In genomic region chr14:25073143-25073542, GRCm38 (mm10) we compare ENCODE assay signal across 19 mouse cellular contexts.
A peak's percentile ranks its signal among the peaks of the same experiment; 100 is the strongest.
DNase-seq lines count a peak whose midpoint lies in the region; ATAC-seq lines count a peak whose summit lies in the region.
"Had no signal": no experiment of that assay in that cellular context is flagged by ENCODE, and none has a peak within 500 bp of the region (broad histone marks: within the 10 kb centered on the region; RNA-seq: fewer than 3 reads in every experiment).

No protein-coding gene starts in this region.

- H3K4me3 ChIP-seq in midbrain, embryonic 11.5 days (ENCODE audit: low read depth, low read length), result no peak overlapping the region
- H3K4me3 ChIP-seq: embryonic facial prominence, embryonic 13.5 days; heart, embryonic 13.5 days; layer of hippocampus, adult 2 months; limb, embryonic 13.5 days; liver, embryonic 15.5 days had no signal

- no peak overlapping the region for H3K27ac ChIP-seq in midbrain, embryonic 11.5 days (ENCODE audit: low read depth, low read length)
- H3K27ac ChIP-seq: embryonic facial prominence, embryonic 13.5 days; heart, embryonic 13.5 days; kidney, postnatal 0 days; limb, embryonic 13.5 days; liver, embryonic 15.5 days had no signal

- H3K9ac ChIP-seq in midbrain, embryonic 11.5 days (ENCODE audit: low read length), result no peak overlapping the region
- H3K9ac ChIP-seq: embryonic facial prominence, embryonic 13.5 days; forebrain, postnatal 0 days; heart, embryonic 13.5 days; limb, embryonic 13.5 days; liver, embryonic 15.5 days had no signal

- no peaks in the 10 kb centered on the region for H3K36me3 ChIP-seq in midbrain, embryonic 11.5 days (ENCODE audit: control insufficient read depth, insufficient read depth, low read length)
- H3K36me3 ChIP-seq: embryonic facial prominence, embryonic 13.5 days; heart, embryonic 13.5 days; limb, embryonic 13.5 days; liver, embryonic 15.5 days had no signal

- no peak overlapping the region for H3K4me2 ChIP-seq in midbrain, embryonic 11.5 days
- H3K4me2 ChIP-seq: embryonic facial prominence, embryonic 13.5 days; heart, embryonic 13.5 days; limb, embryonic 13.5 days; liver, embryonic 15.5 days had no signal

- no peaks in the 10 kb centered on the region for H3K9me3 ChIP-seq in midbrain, embryonic 11.5 days (ENCODE audit: control insufficient read depth, low read length)
- H3K9me3 ChIP-seq: embryonic facial prominence, embryonic 13.5 days; heart, embryonic 13.5 days; limb, embryonic 13.5 days; liver, embryonic 15.5 days had no signal

- 22% methylated on average over 5 of the region's 5 CpGs for WGBS in midbrain, embryonic 11.5 days

- ATAC-seq in cerebellum, adult (ENCODE audit: insufficient number of reproducible peaks, low FRiP score, low TSS enrichment), result no peak
- ATAC-seq in midbrain, embryonic 11.5 days (ENCODE audit: low FRiP score), result no peak
- ATAC-seq in megakaryocyte, adult 5-6 weeks (ENCODE audit: poor library complexity, severe bottlenecking), result no peak
- ATAC-seq: forebrain, postnatal 0 days; intestine, embryonic 16.5 days; lung, postnatal 0 days had no signal

- H3K27me3 ChIP-seq in midbrain, embryonic 11.5 days (ENCODE audit: control insufficient read depth, insufficient read depth, low read length), result no peaks in the 10 kb centered on the region
- H3K27me3 ChIP-seq: embryonic facial prominence, embryonic 13.5 days; heart, embryonic 13.5 days; limb, embryonic 13.5 days; liver, embryonic 15.5 days had no signal

- 0 out of 2 replicates have a peak, but pooled peaks cover 2% of the 10 kb centered on the region for H3K4me1 ChIP-seq in midbrain, embryonic 11.5 days (ENCODE audit: control insufficient read depth, insufficient read depth, low read length)
- H3K4me1 ChIP-seq: liver, embryonic 15.5 days had no signal

- DNase-seq in cerebellum, adult 18-20 months, result peak; percentile 12 to 45
- peak; percentile 45 for DNase-seq in cerebellum, adult 9-11 months
- peak; percentile 82 for DNase-seq in midbrain, embryonic 11.5 days (ENCODE audit: low spot score, missing footprints)
- peak; percentile 76 for DNase-seq in retina, postnatal 1 day
- no peak for DNase-seq in heart, adult 18-20 months
- no peak for DNase-seq in embryo, embryonic 9.5 days (ENCODE audit: extremely low spot score)
- DNase-seq: adrenal gland, adult 2 months; forebrain, postnatal 0 days; heart, postnatal 36 days had no signal

Comparison
In these comparisons a context has a peak if more than half of its experiments do, and no peak if none do; other contexts are left out.
1. DNase-seq: peak in cerebellum, adult 18-20 months (2 of 2), cerebellum, adult 9-11 months (single experiment), midbrain, embryonic 11.5 days (single experiment) and retina, postnatal 1 day (single experiment); none in heart, adult 18-20 months (0 of 2) and embryo, embryonic 9.5 days (single experiment).